Mouse (Mus musculus) brown adipose tissue, adult 24 weeks (tissue): Measurements from ENCODE around the gene C77080. TPM values are rescaled to one million over a fixed set of nuclear protein-coding genes. Genes with fewer than 3 reads are reported as not detected.

Experiments
- H3K27ac ChIP-seq: fragments of 200-500 bp; replicated peaks from 2 replicates; pipeline ENCODE4 v1.5.1; 2012; ENCODE audit warnings: low read depth, mild to moderate bottlenecking, low read length
- H3K4me1 ChIP-seq: fragments of 200-500 bp; 2 replicates; pipeline ENCODE4 v1.6.1; 2012; ENCODE audit warnings: low read length, mixed read lengths; ENCODE audit not compliant: control insufficient read depth, insufficient read depth, insufficient read length
- H3K4me3 ChIP-seq: fragments of 200-500 bp; 2 replicates; pipeline ENCODE4 v1.5.1; 2012; ENCODE audit warnings: low read depth, mild to moderate bottlenecking, low read length, moderate library complexity; ENCODE audit not compliant: insufficient read depth
- polyA plus RNA-seq: library from polyadenylated mRNA; stranded (reverse); fragments of >200 nt; gene quantifications from 2 replicates; pipeline ENCODE4 v1.2.4, GENCODE M21; 2012; ENCODE audit not compliant: missing spikeins, insufficient read depth, insufficient read length

C77080 gene
- polyA plus RNA-seq, 1 experiment, result 1.9 TPM

DNA sequence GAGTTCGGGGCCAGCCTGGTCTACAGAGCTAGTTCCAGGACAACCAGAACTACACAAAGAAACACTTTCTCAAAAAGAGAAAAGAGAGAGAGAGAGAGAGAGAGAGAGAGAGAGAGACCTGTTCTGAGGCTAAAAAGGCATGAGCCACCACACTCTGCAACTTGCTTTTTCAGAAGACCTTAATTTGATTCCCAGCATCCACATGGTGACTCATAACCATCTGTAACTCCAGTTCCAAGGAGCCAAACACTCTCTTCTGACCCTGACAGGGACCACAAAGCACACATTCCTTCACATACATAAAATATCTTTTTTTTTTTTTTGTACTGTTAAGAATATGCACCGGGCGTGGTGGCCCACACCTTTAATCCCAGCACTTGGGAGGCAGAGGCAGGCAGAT, 6.6 kb downstream of the C77080 start:
- H3K4me3 ChIP-seq, result no peak overlapping the region
- H3K4me1 ChIP-seq, result peaks cover 10% of the 10 kb centered on the region; the same call in 1 of the 2 replicates
- H3K27ac ChIP-seq, result no peak overlapping the region

DNA sequence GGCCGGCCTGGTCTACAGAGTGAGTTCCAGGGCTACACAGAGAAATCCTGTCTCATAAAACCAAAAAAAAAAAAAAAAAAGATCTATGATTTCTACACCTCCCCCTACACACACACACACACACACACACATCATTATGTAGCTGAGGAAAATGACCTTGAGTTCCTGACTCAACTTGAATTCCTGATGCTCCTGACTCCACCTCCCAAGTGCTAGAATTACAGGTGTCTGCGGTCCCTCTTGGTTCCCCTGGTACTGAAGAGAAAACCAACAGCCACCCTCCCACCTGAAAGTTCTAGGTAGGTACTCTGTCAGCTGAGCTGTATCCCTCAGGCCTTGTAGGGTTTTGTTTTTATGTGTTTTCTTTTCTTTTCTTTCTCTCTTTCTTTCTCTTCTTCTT, 8.7 kb downstream of the C77080 start:
- Histone ChIP-seq H3K4me1 (peaks cover 14% of the 10 kb centered on the region), H3K27ac (no peak overlapping the region), H3K4me3 (no peak overlapping the region)

DNA sequence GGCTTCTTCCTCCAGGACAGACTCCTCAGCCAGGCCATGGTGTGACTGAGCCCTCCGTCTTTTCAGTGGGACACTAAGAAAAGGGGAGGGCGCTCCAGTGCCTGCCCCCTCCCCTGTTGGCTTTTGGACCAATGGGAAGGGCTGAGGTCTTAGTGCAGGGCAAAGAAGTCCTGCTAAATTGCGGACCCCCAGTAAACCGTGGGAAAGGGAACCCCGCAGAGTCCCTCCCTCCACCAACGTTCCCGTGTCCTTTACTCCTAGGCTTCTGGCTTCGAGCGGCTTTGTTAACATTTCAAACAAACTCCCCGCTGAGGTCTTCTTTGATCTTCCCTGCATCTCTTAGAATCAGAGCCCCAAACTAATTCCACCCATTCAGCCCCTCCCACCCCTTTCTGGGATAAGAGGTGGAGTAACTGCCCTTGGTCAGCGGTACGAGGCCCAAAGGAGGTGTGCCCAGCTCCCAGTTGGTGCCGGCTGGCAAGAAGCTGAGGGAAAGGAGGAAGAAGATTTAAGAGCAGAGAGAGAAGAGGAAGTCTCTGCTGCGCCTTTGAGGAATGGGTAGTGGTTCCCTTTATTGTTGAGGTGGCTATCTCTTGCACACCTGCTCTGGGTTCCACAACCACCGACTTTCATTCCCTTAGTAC, 9.6 kb downstream of the C77080 start:
- Histone ChIP-seq H3K4me1 (peaks cover 15% of the 10 kb centered on the region), H3K4me3 (no peak overlapping the region), H3K27ac (0 out of 2 replicates have a peak overlapping the region, but pooled peaks have one; percentile 29)

DNA sequence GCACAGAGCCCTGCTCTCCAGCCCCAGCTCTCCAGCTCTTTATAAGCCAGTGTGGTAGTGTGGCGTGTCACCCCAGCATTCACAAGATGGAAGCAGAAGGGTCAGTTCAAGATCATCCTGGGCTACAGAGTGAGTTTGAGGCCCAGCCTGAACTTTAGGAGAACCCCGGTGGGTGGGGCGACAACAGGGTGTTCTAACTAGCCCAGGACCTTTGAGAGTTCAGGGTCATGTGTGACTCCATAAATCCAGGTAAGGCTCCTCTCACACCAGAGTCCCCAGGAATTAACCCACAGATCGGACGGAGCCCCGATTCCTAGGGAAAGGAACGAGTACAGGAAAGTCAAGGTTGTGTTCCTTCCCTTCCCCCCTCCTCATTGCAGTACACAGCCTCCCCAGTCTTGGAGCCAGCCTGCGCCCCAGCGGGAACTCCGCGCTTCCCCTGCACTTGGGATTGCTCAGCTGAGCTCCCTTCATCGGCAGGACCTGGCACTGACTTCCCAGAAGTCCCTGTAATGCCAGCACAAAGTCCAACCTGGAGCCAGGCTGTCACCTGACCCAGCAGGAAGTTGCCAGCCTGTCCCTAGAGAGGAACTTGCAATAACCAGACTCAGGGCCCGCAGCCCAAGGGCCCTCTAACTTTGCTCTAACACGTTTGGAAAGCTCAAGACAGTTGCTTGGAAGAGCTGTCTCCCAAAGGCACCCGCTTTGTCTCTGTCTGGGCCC, 10.3 kb downstream of the C77080 start:
- H3K4me1 ChIP-seq, result peaks cover 13% of the 10 kb centered on the region
- H3K4me3 ChIP-seq, result no peak overlapping the region
- 0 out of 2 replicates have a peak overlapping the region, but pooled peaks have one; percentile 29 for H3K27ac ChIP-seq

DNA sequence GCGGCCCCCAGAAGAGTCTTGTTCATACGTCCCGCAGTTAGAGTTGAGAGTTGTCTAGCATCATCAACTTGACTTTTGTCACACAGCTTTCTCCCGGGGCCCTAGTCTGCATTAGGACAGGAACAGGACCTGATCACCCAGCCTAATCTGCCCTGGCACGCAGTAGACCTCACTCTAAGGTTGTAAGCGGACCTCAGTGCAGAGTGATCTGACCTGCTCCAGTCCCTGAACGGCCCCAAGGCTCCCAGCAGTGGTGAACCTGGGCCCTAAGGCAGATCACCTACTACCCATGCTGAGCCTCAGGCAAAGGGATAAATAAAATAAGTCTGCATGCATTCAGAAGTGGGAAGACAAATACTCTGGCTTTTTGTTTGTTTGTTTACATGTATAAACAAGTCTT, 11.9 kb downstream of the C77080 start:
- Histone ChIP-seq H3K4me1 (peaks cover 18% of the 10 kb centered on the region), H3K4me3 (no peak overlapping the region), H3K27ac (no peak overlapping the region)

DNA sequence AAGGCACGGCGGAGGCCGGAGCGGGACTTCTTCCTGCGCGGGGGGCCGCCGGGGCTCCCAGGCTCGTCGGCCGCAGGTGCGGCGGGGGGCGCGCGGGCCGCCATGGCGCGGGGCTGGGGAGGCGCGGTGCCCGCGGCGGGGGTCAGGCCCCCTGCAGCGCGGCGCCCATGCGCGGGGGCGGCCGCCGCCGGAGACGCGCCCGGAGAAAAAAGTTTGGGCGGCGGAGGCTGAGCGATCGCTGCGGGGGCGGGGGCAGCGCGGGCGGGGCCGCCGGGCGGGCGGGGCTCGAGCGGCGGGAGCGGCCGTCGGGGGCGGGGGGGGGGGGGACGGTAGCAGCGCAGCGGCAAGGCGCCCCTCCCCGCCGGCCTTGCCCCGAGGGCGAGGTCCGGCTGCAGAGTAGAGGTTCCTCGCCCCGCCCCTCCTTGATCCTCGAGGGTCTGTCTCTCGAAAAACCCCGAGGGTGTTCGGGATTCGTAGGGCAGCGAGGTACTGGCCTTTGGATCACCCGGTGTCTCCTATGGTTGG, 12.9 kb downstream of the C77080 start:
- 0 out of 2 replicates have a peak overlapping the region, but pooled peaks have one; percentile 30 for H3K27ac ChIP-seq
- H3K4me3 ChIP-seq, result peak overlapping the region; percentile 94
- peaks cover 18% of the 10 kb centered on the region for H3K4me1 ChIP-seq

DNA sequence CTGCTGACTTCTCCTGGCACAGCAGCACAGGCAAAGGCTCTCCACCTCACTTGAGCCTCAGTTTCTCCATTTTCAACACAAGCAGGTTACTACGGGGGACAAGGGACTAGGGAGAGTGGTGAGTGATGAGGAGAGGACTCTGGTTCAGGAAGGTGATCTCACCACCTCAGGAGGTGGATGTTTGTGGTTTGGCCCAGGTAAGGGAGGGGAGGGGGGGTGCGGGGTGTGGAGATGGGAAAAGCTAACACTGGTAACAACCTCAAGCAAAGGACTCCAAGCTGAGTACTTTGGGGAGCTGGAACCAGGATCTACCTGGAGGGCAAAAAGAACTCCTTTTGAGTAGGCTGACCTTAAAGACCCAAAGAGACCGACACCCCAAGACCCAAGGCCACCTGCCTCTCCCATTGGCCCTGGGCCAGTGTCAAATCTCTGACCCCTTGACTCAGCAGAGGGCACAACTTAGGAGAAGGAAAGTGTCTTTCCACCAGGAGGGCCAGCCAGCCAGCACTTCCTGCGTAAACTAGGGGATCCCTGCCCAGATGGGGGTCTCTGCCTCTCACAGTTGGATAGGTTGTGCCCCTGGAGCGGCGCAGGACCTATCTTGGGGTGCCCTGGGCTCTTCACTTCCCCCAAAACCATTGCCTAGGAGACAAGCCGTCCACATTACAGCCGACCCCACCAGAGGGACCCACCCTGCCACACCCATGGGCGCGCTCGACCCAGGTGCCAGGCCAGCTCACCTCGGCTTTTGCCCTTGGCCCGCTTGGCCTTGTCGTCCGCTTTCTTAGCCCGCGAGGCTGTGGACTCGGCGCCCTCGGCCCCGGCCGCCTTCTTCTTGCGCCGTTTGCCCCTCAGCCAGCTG, 13.6 kb downstream of the C77080 start:
- H3K27ac ChIP-seq, result peak overlapping the region; percentile 30; the same call in 1 of the 2 replicates
- peak overlapping the region; percentile 94 for H3K4me3 ChIP-seq
- peaks cover 18% of the 10 kb centered on the region for H3K4me1 ChIP-seq

DNA sequence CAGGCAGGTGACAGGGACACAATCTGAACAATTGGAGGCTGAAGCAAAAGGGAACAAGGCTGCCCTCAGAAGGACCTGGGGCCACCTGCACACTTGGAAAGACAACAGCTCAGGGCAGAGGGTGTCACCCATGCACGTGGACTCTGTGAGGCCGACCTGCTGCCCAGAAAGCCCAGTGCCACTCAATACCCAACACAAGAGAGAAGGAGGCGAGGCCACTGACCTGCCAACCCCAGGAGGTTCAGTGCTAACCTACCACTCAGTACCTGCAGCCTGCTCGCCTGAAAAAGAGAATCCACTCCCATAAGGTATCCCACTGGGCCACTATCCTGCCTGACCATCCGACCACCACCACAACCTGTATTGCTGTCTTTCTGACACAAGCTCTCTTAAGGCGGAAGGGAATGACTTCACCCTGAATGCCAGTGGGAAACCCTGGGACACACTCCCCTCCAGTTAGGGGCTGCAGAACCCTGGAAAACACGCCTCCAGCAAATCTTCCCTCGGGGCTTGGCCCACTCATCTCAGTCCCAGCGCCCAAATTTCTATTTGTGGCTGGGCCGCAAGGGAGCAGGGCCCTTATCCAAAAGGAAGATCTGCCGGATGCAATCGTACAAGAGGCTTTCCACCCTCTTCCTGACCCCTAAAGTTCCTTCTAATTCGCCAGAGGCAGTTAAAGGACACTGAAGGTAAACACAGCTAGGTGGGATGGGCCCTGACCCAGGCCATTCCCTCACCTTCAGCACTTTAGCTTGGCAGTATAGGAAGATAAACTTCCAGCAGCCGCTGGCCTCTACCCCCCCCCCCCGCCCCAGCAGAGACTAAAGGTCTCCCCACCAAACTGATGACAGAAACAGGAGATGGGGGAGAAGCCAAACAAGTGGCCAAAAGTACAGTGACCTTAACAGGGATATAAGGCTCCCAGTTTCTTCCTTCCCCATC, 14.6 kb downstream of the C77080 start:
- Histone ChIP-seq H3K4me3 (peak overlapping the region; percentile 94), H3K4me1 (peaks cover 22% of the 10 kb centered on the region), H3K27ac (no peak overlapping the region)

DNA sequence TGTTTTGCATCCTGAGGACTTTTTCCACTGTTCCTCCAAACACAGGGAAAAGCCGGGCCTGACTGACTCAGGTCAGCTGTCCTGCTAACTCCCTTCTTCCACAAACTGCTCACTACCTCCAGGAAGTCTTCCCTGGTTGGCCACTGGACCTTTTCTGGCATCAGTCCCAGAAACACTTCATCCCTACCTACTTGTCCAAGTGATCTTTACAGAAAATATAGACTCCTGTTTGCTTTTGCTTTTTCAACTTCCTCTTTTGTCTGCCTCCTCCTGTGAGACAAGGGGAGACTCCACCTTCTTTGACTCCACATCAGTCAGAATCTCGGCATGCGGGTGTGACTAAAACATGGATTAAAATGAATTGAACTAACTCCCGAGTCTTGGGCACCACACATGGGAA, 16.4 kb downstream of the C77080 start:
- Histone ChIP-seq H3K4me1 (peaks cover 20% of the 10 kb centered on the region), H3K27ac (no peak overlapping the region), H3K4me3 (no peak overlapping the region)

DNA sequence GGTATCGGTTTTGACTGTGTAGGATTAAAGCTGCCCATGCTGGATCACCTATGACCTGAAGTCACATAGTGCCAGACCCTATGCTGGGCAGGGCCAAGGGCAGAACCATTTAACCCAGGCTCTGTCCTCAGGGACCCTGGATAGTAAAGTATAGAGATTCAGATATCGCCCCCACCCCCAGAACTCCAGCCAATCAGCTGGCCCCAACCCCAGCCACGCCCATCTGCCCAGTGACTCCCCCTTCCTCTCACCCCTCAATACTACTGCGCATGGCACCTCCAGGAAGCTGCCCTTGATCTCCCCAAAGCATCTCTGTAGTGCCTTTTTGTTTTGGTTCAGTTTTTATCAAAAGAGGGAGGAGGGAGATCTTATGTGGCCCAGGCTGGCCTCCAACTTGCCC, 18.4 kb downstream of the C77080 start:
- Histone ChIP-seq H3K4me1 (peaks cover 20% of the 10 kb centered on the region), H3K27ac (no peak overlapping the region), H3K4me3 (no peak overlapping the region)

DNA sequence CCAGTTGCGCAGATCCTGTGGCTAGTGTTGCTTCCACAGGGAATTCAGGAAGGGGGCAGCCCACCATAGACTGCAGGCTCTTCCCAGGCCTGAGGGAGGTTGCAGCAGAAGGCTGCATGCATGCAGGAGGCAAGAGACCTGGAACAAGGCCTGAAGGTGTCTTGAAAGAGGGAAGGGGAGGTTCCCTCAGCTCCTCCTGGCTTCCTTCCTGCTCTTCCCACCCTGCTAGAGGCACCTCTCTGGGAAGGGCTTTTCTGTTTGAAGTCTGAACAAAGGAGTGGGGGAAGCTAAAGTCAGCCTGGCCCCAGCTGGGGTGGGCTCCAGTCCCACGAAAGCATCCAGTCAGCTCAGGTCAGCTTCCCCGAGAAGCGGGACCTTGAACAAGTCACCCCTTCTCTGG, 18.9 kb downstream of the C77080 start:
- H3K4me3 ChIP-seq, result no peak overlapping the region
- peaks cover 18% of the 10 kb centered on the region for H3K4me1 ChIP-seq
- no peak overlapping the region for H3K27ac ChIP-seq

DNA sequence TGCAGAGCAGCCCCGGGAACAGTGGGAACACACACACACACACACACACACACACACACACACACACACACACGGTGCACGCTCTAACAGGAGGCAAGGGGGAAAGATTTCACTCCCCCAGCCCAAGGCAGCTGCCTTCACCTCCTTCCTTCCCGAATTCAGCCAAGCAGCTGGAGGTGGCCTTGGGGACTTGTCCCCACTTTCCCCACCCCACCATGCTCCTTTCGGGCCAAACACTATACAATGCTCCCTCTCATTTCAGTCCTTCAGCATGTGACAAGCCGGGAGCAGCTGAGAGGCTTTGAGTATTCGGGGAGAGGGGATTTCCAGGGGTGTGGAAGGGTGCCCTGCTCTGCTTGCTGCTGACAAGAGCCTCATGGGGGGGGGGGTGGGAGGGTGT, 19.3 kb downstream of the C77080 start:
- no peak overlapping the region for H3K27ac ChIP-seq
- no peak overlapping the region for H3K4me3 ChIP-seq
- H3K4me1 ChIP-seq, result peaks cover 16% of the 10 kb centered on the region

DNA sequence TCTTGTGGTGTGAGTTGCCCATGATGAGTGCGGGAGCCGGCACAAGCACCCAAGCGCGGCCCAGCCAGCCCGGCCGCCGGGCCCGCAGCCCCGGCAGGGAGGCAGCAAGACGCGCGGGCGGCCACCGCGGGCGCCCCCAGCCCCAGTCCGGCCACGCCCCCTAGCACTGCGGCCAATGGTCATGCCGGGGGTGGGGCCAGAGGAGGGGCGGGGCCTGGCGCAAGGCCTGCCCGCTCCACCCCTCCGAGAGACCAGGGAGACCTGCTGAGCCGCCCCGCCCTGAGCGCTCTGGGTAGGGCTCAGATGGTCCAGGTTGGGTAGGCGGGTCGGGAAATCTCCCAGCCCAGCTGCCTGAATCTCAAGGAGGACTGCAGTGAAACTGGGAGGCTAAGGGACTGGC, 22.1 kb downstream of the C77080 start:
- Histone ChIP-seq H3K27ac (no peak overlapping the region), H3K4me1 (peaks cover 14% of the 10 kb centered on the region), H3K4me3 (peak overlapping the region; percentile 41)

DNA sequence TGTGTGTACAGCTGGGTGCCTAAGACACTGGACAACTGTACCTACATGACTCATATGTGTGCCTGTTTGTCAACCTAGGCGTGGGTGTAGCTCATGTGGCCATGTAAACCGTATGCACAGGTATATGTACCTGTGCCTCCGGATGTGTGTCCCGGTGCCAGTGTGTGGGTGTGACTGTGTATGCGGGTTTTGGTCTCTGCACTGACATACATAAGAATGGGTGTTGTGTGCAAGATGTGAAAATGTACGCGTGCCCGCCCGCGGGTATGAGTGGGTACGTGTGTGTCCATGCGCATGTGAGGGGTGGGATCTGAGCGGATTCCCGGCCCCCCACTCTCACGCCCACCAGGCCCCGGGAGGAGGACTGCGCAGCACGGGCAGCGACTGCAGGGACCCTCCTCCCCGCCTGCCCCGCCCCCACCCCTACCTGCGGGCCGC, 22.6 kb downstream of the C77080 start:
- H3K4me3 ChIP-seq, result no peak overlapping the region
- no peak overlapping the region for H3K27ac ChIP-seq
- peaks cover 14% of the 10 kb centered on the region for H3K4me1 ChIP-seq
